Mouse (Mus musculus): ENCODE measurements around the gene Cep72.
A peak's percentile ranks its signal among the peaks of the same experiment; 100 is the strongest.
"Not testable (repeated sequence)": the region's sequence is repeated elsewhere in the genome, so short reads cannot be mapped to it uniquely, and the experiment has no call there.

Cep72 gene

DNA sequence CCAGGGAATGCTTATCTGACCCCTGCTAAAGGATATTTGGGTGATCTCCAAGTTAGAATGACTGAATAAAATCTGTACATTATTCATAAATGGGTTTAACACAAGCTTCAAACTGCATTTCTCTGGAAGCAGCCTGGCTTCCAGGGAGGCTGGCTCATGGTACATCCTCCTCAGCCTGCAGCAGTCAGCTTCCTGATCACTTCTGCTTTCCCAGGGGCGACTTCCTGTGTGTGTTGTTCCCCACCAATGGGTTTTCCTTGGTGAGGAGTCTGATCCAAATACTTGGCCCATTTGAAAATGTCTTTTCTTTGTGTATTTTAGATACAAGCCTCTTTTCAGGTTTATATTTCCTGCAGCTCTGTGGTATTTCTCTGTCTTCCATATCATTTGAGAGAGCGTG, 33.1 kb downstream of the Cep72 start:
- no peak for DNase-seq

DNA sequence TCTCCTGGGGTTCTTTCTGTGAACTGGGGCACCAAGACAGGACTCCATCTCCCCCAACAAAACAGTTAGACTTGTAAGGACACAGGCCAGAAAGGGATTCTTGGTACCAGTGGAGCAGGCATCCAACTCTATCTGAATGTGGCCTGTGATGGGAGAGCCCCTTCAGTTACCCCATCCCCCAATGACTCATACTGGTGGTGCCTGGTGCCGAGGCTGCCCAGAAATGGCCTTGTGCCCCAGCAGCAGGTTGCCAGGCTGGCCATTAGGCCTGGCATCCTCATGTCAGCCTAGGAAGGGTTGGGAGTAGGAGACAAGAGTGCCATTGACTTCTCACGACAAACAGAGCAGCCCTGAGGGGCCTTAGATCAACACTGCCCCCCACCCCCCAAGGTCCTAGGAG, 34.0 kb downstream of the Cep72 start:
- no peak for DNase-seq

DNA sequence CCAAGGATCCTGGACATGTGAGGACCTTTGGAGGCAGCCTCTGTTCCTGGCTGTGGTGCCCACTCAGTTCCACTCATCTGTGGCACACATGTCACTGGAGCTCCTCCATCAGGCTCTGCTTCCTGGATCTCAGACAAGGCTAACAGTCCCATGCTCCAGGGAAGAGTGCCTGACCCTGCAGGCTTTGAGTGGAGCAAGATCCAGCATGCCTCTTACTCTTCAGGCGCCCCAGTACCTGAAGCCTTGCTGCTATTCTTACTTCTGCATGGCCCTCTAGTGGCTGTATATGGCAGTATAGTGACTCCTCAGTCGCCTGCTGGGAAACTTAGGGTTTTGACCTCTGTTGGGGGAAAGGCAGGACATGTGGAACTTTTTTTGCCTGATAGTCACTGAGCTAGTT, 35.9 kb downstream of the Cep72 start:
- DNase-seq: peak; percentile 57

DNA sequence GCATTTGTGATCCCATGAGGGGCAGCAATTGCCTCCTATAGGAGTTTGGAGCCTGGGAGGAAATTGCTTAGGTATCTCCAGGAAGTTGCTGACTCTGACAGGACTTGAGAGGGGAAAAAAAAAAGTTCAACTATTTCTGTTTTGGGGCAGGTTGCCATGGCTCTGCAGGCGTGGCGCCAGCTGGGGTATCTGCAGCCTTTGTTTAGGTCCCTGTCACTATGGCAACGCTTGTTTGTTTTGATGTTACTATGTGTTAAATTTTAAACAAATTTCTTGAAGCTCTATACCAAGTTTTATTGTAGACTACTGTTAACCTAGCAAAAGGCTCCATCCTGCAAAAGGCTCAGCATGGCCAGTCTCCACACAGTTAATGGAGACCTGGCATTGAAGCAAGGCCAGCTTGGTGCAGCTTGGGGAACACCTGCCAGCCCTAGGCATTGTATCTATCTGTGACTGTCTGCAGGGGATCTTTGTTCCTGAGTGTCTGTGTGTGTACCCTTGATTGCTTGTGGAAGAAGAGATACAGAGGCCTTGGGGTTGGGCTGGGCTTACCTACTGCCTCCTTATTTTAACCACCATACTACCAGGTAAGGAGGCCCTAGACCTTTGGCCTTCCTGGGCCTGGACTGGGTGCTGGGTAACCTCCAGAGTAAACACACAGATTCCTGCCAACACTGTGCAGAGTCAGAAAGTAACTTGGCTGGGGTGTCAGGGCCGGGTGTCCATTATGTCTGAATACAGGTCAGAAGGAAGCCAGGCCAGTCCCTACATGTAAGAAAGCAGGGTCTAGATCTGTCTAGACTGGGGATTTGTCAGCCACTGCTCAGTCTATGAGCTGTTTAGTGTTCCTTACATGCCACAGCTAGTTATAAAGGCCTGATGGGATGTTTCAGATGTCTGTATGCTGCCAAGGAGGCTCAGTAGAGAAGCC, 36.7 kb downstream of the Cep72 start:
- DNase-seq: peak; percentile 39

GRCm38 (mm10) chr13:74019006-74019405, 43.1 kb downstream of the Cep72 start:
- not testable (repeated sequence) for DNase-seq

- DNase-seq: no peak
Measured at GRCm38 (mm10) chr13:74017426-74017825, 44.7 kb downstream of the Cep72 start.

DNA sequence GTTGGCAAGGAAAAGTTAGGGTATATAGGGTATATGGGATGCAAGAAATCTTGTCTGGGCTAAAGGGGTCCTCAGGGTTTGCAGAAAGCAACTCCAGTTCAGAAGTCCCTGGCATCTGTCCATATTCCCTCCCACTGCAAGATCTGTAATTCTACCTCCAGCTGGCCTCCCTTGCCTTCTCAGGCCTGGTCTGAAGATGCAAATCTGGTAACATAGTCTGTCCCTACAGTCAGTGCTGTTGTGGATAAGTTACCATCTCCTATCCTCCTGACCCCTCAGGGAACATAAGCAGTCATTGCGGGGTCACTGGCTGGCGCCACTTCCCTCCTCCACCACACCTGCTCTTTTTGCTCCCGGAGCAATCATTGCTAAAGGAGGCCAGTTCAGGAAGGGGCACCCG, 46.2 kb downstream of the Cep72 start:
- DNase-seq: no peak

GRCm38 (mm10) chr13:74010678-74011077, 51.4 kb downstream of the Cep72 start:
- no peak for DNase-seq

DNA sequence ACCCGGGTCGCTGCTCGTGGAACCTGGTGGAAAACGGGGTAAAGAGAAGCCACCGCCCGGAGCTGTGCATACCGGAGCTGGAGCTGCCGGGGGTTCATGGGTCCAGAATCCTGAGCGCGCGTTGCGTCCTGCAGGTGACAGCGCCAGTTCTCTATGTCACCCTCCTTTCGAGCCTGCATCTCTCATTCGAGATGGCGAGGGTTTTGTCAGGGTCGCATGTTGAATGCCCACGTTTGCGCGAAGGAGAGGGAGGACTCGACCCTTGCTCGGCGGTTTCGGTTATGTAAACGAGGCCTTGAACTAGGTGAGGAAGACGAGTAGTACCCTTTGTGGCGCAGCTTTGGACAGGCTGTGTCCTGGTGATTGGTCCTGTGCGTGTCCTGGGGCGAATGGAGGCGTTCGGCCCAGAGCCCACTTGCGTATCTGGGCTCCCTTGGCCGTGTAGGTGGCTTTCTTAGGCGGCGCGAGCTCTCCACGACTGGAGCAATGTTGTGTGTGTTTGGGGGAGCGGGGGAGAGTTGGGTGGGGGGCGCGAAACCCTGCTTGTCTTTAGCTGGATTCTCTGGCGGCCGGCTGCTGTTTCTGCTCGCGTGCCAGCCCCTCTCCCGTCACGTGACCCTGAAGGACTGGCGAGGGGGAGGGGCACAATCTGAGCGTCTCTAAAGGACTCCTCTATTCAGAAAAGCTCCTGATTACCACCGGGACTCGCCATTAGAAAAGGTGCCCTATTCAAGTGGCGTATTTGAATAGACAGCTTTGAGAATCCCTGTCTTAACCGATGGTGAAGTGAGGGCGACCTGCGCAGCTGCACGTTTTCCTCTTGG, 52.1 kb downstream of the Cep72 start:
- DNase-seq: peak; percentile 79

GRCm38 (mm10) chr13:74008948-74009718, 53.0 kb downstream of the Cep72 start, which contains the start of gene Tppp:
Gene Tppp (plus strand): TSS chr13:74009407.
- DNase-seq: peak; percentile 94

DNA sequence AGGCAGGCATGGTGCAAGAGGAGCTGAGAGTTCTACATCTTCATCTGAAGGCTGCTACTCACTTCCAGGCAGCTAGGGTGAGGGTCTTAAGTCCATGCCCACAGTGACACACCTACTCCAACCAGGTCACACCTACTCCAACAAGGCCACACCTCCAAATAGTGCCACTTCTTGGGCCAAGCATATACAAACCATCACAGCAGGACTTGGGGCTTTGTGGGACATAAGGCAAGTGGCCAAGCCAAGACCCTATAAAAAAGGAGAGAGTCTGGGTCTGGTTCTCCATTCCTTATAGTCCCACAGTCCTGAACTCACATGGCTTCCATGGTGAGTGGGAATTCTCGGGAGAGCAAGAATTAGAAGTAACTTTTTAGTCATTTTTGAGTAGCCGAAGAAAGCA, 53.9 kb downstream of the Cep72 start:
- not testable (repeated sequence) for DNase-seq

- not testable (repeated sequence) for DNase-seq
Measured at GRCm38 (mm10) chr13:74006881-74007280, 55.2 kb downstream of the Cep72 start.

DNA sequence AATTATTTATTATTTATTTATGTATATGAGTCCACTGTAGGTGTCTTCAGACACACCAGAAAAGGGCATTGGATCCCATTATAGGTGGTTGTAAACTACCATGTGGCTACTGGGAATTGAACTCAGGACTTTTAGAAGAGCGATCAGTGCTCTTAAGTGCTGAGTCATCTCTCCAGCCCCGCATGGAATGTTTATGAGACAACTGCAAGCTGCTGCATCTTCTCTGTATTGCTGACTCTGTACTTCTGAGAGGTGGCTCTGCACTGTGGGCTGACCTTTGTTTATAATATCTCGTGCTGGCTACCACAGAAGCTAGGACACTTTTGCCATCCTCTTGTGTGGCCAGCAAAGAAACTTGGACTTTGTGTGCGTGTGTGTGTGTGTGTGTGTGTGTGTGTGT, 60.6 kb downstream of the Cep72 start:
- DNase-seq: no peak

DNA sequence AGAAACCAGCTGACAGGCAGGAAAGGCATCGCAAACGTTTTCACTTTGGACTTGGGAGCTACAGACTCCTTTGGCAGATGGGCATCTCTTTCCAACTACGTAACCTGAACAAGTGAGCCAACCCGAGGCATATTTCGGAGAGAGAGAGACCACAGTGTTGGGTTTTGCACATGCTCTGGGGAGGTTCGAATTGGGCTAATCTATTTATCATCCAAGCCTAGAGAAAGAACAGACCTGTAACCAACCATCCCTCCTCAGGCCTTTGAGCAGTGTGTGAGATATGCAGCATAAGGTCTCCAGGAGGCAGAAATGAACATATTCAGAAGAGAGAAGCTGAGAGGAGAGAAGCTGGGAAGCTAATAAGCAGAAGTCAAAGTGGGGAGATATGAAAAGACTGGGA, 61.1 kb downstream of the Cep72 start:
- DNase-seq: no peak

GRCm38 (mm10) chr13:74000519-74000918, 61.6 kb downstream of the Cep72 start:
- no peak for DNase-seq

- no peak for DNase-seq
Measured at GRCm38 (mm10) chr13:73996456-73996855, 65.6 kb downstream of the Cep72 start.

- no peak for DNase-seq
Measured at GRCm38 (mm10) chr13:73991267-73991666, 70.8 kb downstream of the Cep72 start.

DNA sequence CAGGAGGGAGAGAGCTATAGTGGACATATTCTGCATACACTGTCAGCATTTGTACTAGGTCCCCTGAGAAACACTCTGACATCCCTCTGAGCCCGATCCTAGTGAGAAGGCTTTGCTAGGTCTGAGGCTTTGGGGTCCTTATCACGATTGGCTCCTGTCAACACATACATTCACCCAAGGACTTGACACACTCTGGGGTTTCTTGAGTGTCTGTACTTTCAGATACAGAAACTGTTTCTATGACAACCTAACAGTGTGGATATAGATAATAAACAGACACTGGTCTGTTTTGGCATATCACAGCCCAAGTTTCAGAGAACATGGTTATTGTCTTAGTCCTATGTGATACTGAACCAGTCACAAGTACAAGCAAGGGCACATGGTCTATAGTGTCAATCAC, 71.3 kb downstream of the Cep72 start:
- DNase-seq: no peak

DNA sequence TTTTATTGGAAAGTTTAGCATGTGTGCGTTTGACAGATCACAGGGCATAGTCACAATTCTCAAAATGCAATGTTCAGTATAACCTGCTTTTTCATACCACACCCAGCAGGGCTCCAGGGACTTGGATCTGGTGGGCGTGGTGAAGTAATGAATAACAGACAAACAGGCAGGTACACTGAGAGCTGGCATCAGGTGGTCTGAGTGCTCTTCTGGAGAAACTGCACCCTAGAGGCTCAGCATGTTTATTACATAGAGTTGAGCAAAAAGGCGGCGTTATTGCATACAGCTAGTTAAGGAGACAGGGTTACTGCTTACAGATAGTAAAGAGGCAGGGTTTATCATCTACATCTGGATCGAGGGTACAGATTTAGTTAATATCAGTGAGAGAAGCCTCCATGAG, 71.8 kb downstream of the Cep72 start:
- DNase-seq: no peak

All from kidney, postnatal 10 days (tissue).